Mouse (Mus musculus) bone marrow, adult 2 months (tissue): ENCODE data around the gene Tmcc2. TPM values are rescaled to one million over a fixed set of nuclear protein-coding genes. Genes with fewer than 3 reads are reported as not detected.
A peak's percentile ranks its signal among the peaks of the same experiment; 100 is the strongest.

Source experiments
- H3K27ac ChIP-seq: fragments of 200-500 bp; 2 replicates; pipeline ENCODE4 v1.5.1; 2012; ENCODE audit warnings: low read depth, mild to moderate bottlenecking, control low read depth, inconsistent platforms, low read length; ENCODE audit not compliant: control insufficient read depth, poor library complexity, insufficient read depth
- H3K4me1 ChIP-seq: fragments of 200-500 bp; 2 replicates; pipeline ENCODE4 v1.6.1; 2011; ENCODE audit warnings: low read length; ENCODE audit not compliant: control insufficient read depth, insufficient read depth
- H3K4me3 ChIP-seq: fragments of 200-500 bp; replicated peaks from 2 replicates; pipeline ENCODE3; 2011; ENCODE audit warnings: mild to moderate bottlenecking, low read depth, low read length, control low read depth; ENCODE audit not compliant: control insufficient read depth
- CTCF ChIP-seq: fragments of 200-500 bp; IDR thresholded peaks from 2 replicates; pipeline ENCODE4 v1.5.1; 2011; ENCODE audit warnings: low read length, control low read depth; ENCODE audit not compliant: control insufficient read depth, insufficient read depth
- POLR2A ChIP-seq: fragments of 200-500 bp; IDR thresholded peaks from 2 replicates; pipeline ENCODE4 v1.6.1; 2011; ENCODE audit warnings: low read depth, mild to moderate bottlenecking, control low read depth, low read length, borderline replicate concordance; ENCODE audit not compliant: control insufficient read depth
- WGBS: fragments of 180-500 bp; shearing (Covaris S2); methylation state at CpG from one replicate; pipeline ENCODE4 v1.1.7; 2018; 5-methylcytosine and 5-hydroxymethylcytosine counted together
- polyA plus RNA-seq: library from polyadenylated mRNA; stranded (reverse); fragments of >200 nt; gene quantifications from 2 replicates; pipeline ENCODE4 v1.2.4, GENCODE M21; 2011; ENCODE audit warnings: low replicate concordance; ENCODE audit not compliant: missing spikeins, insufficient read depth, insufficient read length

The Tmcc2 gene
- polyA plus RNA-seq, 1 experiment: 316 TPM

GRCm38 (mm10) chr1:132312703-132313102 lies 78.4 kb downstream of the Tmcc2 start:
- H3K4me1 ChIP-seq: peaks cover 8% of the 10 kb centered on the region
- H3K27ac ChIP-seq: no peak overlapping the region
- no peak overlapping the region for H3K4me3 ChIP-seq
- WGBS: 60% methylated on average over 3 of the region's 3 CpGs
- no peak; the same call in 1 of the 2 replicates for TF ChIP-seq CTCF
- TF ChIP-seq POLR2A: no peak

DNA sequence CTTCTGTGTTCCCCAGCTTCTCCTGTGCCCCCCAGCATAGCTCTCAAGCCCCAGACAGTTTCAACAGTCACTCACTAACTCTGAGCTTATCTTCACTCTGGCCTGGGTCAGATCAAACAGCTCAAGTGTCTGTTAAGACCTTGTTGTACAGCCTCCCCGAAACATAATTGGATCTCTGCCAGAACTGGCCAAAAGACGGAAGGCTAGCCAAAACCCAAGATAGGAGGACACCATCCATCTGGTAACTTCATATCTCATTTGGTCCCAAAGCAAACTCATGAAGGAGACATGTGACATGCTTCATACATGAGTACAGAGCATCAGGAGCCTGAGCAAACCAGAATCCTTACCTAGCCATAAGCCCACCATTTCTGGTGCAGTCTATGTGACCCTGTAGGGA lies 79.0 kb downstream of the Tmcc2 start:
- H3K27ac ChIP-seq: peak overlapping the region; percentile 49
- 20% methylated on average over 2 of the region's 2 CpGs for WGBS
- H3K4me3 ChIP-seq: no peak overlapping the region
- peaks cover 8% of the 10 kb centered on the region for H3K4me1 ChIP-seq
- no peak for TF ChIP-seq CTCF
- TF ChIP-seq POLR2A: no peak

- Histone ChIP-seq H3K27ac (peak overlapping the region; percentile 75), H3K4me1 (peaks cover 8% of the 10 kb centered on the region), H3K4me3 (no peak overlapping the region)
- no peak for TF ChIP-seq POLR2A
- TF ChIP-seq CTCF: no peak; the same call in 1 of the 2 replicates
- 11% methylated on average over 10 of the region's 10 CpGs for WGBS
Observed at GRCm38 (mm10) chr1:132311174-132311859, 79.8 kb downstream of the Tmcc2 start.

DNA sequence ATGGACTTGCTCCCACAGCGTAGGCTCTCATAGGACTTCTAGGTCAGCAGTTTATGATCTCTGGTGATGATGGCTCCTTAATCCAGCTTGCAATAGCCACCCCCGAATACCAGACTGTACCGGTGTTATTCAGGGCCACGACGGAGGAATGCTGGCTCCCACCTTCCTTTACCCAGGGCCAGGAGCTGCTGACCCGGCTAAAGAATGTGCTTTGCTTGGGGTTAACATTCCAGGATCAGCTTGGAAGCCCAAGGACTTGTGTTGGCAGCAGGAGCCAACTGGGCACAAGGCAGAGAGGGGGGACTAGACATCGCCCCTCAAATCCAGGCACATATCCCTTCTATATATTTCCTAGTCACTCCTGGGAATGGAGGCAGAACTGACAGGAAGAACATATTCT lies 80.3 kb downstream of the Tmcc2 start:
- 82% methylated on average over 7 of the region's 7 CpGs for WGBS
- H3K27ac ChIP-seq: no peak overlapping the region; the same call in 1 of the 2 replicates

GRCm38 (mm10) chr1:132308674-132309073 lies 82.4 kb downstream of the Tmcc2 start:
- Histone ChIP-seq H3K27ac (no peak overlapping the region), H3K4me3 (no peak overlapping the region), H3K4me1 (peaks cover 8% of the 10 kb centered on the region)
- 81% methylated on average over 7 of the region's 7 CpGs for WGBS
- TF ChIP-seq CTCF: no peak

More for the DNA sequence above, 80.3 kb downstream of the Tmcc2 start:
- H3K4me1 ChIP-seq: peaks cover 8% of the 10 kb centered on the region
- H3K4me3 ChIP-seq: no peak overlapping the region
- no peak for TF ChIP-seq POLR2A
- no peak for TF ChIP-seq CTCF

- Histone ChIP-seq H3K27ac (no peak overlapping the region), H3K4me1 (peaks cover 8% of the 10 kb centered on the region), H3K4me3 (no peak overlapping the region)
- 84% methylated on average over 6 of the region's 6 CpGs for WGBS
- TF ChIP-seq POLR2A (no peak), CTCF (no peak)
Observed at GRCm38 (mm10) chr1:132307962-132308361, 83.1 kb downstream of the Tmcc2 start.

DNA sequence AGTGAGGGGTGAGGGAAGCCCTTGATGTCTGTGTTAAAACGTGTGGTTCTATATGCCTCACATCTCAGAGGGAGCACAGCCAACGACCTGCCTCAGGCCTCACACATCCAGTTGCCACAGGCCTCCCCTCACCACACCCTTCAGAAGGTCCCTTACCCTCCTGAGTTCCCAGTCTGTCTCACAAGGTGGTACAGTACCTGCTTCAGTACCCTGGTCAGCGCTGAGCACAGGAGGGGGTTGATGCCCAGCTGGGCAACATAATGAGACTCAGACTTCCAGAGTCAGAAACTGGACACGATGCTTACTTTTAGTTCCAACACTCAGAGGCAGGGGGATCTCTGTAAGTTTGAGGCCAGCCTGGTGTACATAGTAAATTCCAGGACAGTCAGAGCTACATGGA lies 84.3 kb downstream of the Tmcc2 start:
- WGBS: 38% methylated on average over 4 of the region's 4 CpGs
- H3K4me1 ChIP-seq: peaks cover 3% of the 10 kb centered on the region
- TF ChIP-seq CTCF: no peak
- no peak for TF ChIP-seq POLR2A
- H3K4me3 ChIP-seq: no peak overlapping the region
- H3K27ac ChIP-seq: no peak overlapping the region

Other genes starting within 250 kb of the Tmcc2 start
- not detected in 2 replicates for gene Lemd1, start 199.8 kb downstream of the Tmcc2 start, polyA plus RNA-seq
- gene AC124108.1, start 199.8 kb downstream of the Tmcc2 start, polyA plus RNA-seq: not detected in 2 replicates
- gene Gm10188, start 161.5 kb downstream of the Tmcc2 start, polyA plus RNA-seq: not detected in 2 replicates
- gene Klhdc8a, start 92.7 kb downstream of the Tmcc2 start, polyA plus RNA-seq: not detected in 2 replicates
- 5.2 and 16.4 TPM in 2 replicates for gene Nuak2, start 75.2 kb downstream of the Tmcc2 start, polyA plus RNA-seq
- gene Dstyk, start 26.3 kb upstream of the Tmcc2 start, polyA plus RNA-seq: 9.6 and 13.7 TPM in 2 replicates
- 24.8 and 25.5 TPM in 2 replicates for gene Rbbp5, start 86.1 kb upstream of the Tmcc2 start, polyA plus RNA-seq
- 6.3 and 12.1 TPM in 2 replicates for gene Tmem81, start 114.9 kb upstream of the Tmcc2 start, polyA plus RNA-seq
- not detected in 2 replicates for gene Cntn2, start 152.0 kb upstream of the Tmcc2 start, polyA plus RNA-seq